Mouse (Mus musculus): Measurements from ENCODE around the gene B4galnt3.
A peak's percentile ranks its signal among the peaks of the same experiment; 100 is the strongest.

Gene B4galnt3

GRCm38 (mm10) chr6:120222669-120223068, 71.7 kb downstream of the B4galnt3 start:
- peak; percentile 90 for DNase-seq (ENCODE audit: low read depth, low spot score)

GRCm38 (mm10) chr6:120219281-120219680, 75.1 kb downstream of the B4galnt3 start:
- peak; percentile 53 for DNase-seq (ENCODE audit: low read depth, low spot score)

DNA sequence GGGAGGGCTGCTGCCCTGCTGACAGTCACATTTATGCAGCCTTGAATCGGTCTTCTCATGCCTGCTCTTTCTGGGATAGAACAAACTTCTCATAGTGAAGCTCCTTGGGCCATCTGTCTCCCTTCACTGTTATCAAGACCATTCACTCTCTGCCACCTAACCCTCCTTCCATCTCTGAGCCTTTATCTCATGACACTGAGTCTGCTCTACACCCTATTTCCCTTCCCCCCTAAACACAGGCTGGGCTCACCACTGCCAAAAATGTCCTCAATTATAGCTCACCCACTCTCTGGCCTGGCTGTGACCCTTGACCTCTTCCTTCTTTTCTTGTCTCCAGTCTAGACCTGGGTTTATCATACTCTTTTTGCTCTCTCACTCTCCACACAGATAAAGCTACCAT, 77.7 kb downstream of the B4galnt3 start:
- DNase-seq (ENCODE audit: low read depth, low spot score): no peak

DNA sequence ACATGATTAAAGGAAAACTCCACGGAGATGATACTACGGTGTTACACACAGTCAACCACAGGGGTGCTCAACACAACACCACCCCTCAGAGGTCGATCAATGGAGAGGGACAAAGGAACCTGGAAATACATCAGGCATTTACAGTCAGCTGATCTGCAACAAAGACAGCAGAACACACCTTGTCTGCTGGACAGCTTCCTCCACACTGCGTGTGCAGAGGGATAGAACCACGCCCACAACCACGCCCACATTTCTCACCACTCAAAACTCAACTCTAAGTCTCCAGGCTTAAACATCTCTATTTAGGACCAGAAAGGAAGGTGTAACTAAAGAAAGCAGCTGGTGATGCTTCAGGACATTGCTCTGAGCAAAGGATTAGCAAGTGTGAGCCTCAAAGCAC, 82.8 kb downstream of the B4galnt3 start:
- DNase-seq (ENCODE audit: low read depth, low spot score): peak; percentile 90

- no peak for DNase-seq (ENCODE audit: low read depth, low spot score)
These were observed 87.8 kb downstream of the B4galnt3 start for GRCm38 (mm10) chr6:120206586-120206985.

DNA sequence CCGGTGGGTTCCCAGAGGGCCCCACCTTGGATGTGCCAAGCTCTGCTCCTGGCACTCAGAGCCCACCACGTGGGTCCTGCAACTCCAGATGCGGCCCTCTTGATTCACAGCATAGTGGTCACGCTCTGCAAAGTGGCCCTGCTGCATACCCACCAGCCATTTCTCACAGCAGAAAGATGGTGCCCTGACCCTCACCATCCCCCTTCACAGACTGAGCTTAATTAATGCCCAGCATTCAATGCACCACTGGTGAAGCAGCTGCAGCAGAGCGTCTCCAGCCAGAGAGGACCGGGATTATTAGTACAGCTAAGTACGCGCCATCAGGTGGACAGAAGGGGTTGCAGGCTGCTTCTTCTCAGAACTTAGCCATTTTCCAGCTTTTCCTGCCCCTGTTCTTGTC, 92.0 kb downstream of the B4galnt3 start:
- DNase-seq (ENCODE audit: low read depth, low spot score): no peak

GRCm38 (mm10) chr6:120201956-120202355, 92.4 kb downstream of the B4galnt3 start:
- no peak for DNase-seq (ENCODE audit: low read depth, low spot score)

DNA sequence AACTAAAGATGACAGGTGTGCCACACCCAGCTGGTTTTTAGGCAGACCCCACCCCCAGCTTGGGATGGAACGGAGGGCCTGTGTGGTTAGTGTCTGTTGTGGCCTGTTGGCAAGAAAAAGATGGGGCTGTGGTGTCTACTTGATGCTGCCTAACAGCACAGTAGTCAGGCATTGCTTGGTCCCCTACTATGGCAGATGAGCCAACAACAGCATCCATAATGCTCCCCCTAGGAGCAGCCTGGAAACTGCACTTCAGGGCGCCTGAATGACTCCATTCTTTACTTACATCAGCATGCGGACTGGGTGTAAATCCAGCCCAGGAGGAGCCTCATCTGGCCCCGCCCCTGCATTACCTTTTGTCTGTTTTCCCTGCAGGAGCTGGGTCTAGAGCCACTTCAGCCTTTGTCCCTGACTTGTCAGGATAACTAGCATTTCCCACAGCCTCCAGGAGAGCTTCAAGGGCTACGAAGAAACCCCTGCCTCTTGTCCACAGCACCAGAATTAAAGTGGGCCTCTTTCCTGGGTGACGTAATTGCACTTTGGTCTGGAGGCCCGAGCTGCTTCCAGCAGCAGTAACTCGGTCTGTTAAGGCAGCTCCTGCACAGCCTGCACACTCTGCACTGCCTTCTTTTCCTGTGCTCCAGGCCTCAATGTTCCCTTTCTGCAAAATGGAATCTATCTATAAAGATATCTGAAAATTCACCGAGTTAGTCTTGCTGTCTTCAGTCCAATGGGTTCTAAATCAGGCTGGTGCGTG, 94.5 kb downstream of the B4galnt3 start:
- DNase-seq (ENCODE audit: low read depth, low spot score): peak; percentile 93

GRCm38 (mm10) chr6:120197964-120198363, 96.4 kb downstream of the B4galnt3 start:
- peak; percentile 82 for DNase-seq (ENCODE audit: low read depth, low spot score)

DNA sequence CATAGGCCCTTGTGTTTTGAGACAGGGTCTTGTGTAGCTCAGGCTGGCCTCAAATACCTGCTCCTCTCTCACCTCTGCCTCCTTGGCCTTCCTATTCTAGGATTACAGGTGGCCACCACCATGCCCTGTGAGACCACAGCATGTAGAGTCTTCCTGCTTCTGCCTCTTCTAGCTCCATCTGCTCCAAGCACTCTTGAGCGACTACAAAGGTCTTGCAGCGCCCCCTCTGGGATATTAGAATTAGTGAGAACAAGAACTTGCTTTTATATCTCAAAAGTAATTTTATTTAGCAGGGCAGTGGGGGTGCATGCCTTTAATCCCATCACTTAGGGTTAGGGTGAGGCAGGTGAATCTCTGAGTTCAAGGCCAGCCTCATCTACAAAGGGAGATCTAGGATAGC, 97.5 kb downstream of the B4galnt3 start:
- DNase-seq (ENCODE audit: low read depth, low spot score): peak; percentile 84

GRCm38 (mm10) chr6:120194963-120195362, 99.4 kb downstream of the B4galnt3 start:
- no peak for DNase-seq (ENCODE audit: low read depth, low spot score)

DNA sequence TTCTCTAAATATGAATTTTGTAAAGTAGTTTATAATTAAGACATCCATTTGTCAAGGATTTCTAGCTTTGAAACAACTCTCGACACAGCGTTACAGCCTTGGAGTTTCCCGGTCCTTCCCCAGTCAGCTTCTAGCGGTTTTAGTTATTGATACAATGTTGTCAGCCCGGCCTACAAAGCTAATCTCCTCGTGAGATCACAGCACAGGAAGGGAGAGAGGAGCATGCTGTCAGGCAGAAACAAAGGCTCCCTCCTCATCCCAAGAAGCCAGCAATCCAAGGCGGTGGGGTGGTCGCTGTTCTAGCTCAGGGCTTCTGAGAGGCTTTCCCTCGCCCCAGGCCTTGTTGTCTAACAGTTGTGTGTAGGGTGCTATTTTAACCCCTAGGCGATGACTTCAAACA, 100.1 kb downstream of the B4galnt3 start:
- DNase-seq (ENCODE audit: low read depth, low spot score): no peak

GRCm38 (mm10) chr6:120193793-120194192, 100.6 kb downstream of the B4galnt3 start:
- no peak for DNase-seq (ENCODE audit: low read depth, low spot score)

DNA sequence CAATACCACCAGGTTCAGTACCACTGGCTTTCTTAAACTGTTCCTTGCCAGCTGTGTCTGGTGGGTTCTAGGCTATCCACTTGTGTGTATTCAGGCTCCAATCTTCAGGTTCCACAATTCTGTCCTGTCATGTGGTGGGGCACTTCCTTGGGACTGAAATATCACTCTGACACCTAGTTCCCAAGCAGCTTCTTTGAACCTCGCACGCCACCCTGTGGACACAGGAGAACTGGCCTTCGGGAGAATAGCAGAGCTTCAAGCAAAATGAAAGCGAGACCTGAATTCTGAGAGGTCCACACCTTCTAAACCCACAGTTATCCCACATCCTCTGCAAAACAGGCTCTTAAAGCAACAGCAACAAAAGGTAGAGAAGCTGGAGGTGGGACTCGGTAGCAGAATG, 101.2 kb downstream of the B4galnt3 start:
- peak; percentile 90 for DNase-seq (ENCODE audit: low read depth, low spot score)

GRCm38 (mm10) chr6:120192211-120192870, 102.0 kb downstream of the B4galnt3 start:
- peak; percentile 91 for DNase-seq (ENCODE audit: low read depth, low spot score)

DNA sequence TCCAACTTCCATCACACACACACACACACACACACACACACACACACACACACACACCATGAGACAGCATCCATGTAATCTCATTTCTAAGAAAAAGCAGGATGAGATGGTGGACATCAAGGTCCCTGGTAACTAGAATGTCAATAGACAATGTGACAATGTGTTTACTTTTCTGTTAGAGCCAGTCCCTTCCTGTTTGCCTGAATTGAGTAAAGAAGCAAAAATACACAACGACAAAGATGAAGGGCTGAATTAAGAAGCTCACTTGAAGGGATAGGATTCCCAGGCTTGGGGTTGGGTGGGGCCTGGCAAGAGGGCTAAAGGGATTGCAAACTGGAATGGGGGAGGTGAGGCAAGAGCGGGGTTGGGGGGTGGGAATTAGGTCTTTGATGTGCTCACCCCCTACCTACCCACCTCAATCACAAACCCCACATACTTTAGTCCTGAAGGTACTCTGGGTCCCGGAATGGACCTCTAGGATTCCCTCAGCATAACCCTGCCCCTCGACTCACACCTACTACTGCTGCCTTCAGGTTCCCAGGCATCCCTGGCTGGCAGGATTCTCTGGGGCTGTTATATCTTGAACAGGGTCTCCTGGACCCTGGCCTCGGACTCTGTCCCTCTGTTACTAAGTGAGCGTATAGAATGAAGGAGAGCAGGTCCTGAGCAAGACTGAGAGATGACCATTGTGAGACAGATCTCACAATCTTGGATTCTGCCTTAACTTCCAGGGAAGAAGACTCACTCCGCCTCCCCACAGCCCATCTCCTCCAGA, 102.8 kb downstream of the B4galnt3 start:
- DNase-seq (ENCODE audit: low read depth, low spot score): no peak

GRCm38 (mm10) chr6:120190912-120191311, 103.4 kb downstream of the B4galnt3 start:
- DNase-seq (ENCODE audit: low read depth, low spot score): no peak

- DNase-seq (ENCODE audit: low read depth, low spot score): no peak
These were observed 104.0 kb downstream of the B4galnt3 start for GRCm38 (mm10) chr6:120190365-120190764.

- no peak for DNase-seq (ENCODE audit: low read depth, low spot score)
These were observed 105.1 kb downstream of the B4galnt3 start for GRCm38 (mm10) chr6:120189287-120189686.

DNA sequence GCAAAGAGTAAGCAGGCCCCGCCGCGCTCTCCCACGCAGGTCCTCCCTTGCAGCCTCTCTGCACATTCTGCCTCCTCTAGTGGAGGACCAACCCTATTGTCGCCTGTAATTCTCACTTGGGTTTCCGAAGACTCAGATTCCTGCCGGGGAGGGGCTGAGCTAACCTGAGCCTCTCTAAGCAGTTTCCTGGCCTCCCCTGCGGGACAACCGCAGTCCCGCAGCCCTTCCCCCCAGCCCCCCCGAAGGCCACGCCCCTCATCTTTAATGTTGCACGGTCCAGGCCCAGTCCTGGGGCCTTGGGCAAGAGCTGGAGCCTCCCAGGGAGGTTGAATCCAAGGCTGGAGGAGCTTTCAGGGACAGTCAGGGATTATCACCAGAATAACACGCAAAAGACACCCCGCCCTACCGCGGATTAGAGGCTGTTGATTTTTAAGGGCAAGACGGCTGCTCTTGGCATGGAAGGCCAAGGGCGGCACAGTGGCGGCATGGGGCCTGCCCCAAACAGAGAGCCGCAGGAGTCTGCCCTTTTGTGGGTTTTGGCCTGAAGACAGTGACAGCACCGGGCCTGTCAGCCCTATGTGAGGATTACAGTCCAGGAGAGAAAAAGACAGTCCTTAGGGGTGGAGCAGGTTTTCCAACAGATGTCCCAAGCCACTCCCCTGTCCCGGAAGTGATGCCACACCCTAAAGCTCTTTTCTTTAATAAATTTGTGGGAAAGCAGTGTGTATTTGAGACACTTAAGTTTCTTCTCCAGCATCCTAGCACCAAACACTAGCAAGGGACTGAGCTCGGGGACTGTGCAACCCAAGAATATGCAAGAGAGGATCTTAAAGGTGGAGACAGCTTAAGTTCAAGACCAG, 105.8 kb downstream of the B4galnt3 start:
- peak; percentile 95 for DNase-seq (ENCODE audit: low read depth, low spot score)

DNA sequence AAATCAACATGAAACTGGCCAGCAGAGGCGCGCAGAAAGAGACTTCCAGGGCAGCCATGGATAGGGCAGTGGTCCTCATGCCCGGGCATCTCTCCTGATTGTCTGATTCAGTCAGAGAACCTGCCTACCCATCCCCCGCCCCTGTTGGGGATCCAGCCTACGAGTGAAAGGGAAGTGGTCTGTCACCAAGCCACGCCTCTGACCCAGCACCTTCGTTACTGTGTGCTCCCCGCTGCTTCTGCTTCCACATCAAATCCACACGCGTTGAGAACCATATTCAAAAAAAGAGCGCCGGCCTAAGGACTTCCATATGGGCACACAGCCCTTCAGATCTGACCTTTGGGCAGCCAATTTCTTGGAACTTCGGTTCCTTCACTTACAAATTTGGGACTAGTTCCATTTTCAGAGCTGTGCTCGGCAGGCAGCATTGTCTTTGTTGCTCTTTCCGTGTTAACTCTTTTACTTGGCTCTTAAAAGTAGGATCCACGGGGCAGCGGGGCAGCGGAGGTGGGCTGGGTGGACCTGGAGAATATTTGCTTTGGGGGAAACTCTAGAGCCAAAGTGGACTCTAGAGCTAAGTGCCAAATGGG, 106.7 kb downstream of the B4galnt3 start:
- peak; percentile 90 for DNase-seq (ENCODE audit: low read depth, low spot score)

All from R1 (cell line).